Mouse (Mus musculus): ENCODE measurements around the gene Nrxn1.

Nrxn1 gene

DNA sequence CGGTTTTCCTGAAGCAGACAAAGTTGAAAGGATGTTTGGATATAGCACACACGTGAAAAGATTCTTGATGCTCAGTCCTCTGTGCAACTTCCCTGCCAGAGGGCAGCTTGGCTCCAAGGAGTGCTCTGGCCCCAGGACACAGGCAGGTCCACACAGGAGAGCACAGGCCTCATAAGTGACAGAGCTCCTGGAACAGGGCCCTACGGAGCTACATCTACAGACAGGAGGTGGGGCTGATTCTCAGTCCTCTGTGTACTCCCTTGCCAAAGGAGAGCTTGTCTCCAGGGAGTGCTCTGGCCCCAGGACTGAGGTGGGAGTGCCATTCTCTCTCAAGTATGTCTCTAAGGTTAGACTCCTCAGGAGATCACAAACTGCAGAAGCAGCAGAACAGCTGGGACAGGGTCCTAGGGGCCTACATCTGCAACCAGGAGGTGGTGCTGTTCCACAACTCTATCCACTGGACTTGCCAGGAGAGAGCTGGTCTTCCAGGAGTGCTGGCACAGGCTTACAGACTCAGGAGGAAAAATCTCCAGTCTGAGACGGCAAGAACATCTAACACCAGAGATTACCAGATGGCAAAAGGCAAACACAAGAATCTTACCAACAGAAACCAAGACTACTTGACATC, 129.9 kb downstream of the Nrxn1 start:
- DNase-seq, result peak; percentile 87

DNA sequence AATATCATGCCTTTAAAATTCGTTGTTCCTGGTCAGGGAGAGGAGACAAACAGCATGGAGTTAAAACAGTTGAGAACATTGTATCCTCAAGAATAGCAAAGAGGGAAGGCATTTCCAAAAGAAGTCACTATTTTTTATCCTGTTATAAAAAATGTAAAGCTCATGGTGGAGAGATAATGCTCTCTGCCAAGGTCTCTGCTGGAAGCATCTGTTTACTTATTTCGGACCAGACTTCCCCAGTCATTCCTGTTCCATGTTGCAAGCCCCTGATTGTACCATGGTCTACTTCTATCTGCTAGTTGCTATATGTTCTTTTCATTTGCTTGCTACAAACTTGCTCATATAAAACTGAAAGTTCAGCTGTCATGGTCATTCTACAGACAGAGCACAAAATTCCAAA, 137.7 kb downstream of the Nrxn1 start:
- no peak for DNase-seq

DNA sequence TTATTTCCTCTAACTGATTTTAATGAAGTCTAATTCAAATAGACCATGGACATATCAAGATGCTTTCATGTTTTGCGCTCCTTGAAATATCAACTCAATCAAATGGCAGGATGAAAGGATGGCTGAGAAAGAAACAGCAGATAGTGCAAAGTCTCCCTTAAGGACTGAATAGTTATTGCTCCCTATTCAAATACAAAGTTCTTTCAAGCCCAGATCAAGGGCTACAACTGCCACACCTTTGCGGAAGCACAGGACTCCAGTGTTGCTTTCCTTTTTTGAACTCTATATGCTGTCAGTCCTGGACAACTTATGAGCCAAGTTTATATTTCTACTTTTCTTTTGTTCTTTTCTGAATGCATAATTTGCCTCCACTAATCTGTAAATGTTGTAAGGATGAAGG, 157.9 kb downstream of the Nrxn1 start:
- DNase-seq, result no peak

DNA sequence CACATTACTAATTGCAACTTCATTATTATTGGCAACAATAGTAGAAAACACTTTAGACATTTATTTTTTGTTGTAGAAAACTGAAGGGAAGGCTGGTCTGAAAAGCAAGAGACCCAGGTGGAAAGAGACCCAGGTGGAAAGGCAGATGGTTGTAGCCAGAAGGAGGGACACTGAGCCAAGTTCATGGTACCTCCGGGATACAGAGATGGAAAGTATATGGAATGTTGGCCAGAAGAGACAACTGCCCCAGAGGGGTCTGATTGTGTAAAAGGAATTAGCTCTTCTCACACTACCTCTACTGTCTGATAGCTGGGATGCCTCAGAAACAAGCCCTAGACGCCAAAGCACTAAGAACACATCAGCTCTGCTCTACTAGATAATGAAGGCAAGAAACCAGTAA, 179.6 kb downstream of the Nrxn1 start:
- no peak for DNase-seq

DNA sequence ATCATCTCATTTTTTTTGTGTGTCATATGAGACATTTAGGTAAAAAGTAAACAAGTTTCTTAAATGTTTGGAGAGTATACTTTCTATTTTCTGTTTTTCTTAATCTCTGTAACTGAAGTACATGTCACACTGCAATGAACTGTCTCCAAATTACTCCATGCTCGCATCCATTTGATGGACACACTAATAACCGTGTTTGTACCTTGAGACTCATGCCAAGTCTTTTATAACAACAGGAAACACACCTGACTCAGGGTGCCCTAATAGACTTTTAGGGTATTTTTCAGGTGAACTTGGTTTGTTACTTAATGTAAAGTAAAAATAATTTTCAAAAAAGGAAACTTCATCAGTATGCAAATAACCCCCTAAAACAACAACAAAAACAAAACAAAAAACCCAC, 180.1 kb downstream of the Nrxn1 start:
- no peak for DNase-seq

DNA sequence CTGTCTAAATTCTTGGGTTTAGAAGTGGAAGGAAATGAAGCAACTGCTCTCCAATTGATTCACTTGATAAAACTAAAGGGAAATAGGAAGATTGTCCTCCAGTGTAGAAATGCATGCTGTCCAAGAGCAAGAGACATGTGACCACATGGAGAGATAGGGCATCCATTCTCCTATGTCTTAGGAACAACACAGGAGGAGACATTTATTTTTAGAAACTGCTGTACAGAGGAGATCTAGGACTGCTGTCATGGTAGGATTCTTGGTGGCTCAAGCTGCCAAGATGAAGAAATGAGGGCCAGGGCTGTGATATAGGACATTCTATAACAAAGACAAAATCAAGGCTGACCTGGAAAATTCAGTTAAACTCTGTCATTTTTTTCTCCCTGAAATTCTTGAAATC, 180.5 kb downstream of the Nrxn1 start:
- DNase-seq, result no peak

DNA sequence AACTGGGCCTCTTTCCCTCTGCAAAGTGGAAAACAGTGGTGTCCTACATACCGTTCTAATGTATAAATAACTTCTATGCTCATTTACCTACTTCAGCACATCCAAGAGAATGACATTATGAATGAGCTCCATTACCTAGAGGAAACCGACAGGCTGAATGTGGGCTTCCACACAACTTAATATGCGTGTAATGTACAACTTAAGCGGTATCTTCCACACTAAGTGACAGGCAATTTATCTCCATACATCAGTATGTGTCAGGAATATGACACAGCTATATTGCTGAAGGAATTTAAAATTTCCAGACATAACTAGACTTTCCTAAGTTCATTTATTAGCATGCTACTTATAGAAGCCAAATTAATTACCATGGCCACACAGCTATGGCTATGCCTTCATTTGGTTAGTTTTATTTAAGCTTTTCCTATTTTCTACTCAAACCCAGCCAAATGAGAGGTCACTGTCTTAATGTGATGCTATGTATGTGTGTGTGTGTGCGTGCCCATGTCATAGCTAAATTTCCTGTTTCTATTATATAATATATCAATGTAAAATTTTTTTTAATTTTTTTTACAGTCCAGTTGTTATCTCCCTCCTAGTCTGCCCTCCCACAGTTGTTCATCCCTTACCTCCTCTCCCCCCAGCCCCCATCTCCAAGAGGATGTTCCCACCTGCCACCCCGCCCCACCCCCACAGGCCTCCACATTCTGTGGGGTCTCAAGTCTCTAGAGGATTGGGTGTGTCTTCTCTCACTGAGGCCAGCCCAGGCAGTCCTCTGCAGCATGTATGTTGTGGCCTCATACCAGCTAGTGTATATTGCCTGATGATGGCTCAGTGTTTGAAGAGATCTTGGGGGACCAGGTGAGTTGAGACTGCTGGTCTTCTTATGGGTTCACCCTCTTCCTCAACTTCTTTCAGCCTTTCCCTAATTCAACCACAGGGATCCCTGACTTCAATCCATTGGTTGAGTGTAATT, 186.5 kb downstream of the Nrxn1 start:
- no peak for DNase-seq

GRCm38 (mm10) chr17:90905143-90905542, 187.7 kb downstream of the Nrxn1 start:
- no peak for DNase-seq

DNA sequence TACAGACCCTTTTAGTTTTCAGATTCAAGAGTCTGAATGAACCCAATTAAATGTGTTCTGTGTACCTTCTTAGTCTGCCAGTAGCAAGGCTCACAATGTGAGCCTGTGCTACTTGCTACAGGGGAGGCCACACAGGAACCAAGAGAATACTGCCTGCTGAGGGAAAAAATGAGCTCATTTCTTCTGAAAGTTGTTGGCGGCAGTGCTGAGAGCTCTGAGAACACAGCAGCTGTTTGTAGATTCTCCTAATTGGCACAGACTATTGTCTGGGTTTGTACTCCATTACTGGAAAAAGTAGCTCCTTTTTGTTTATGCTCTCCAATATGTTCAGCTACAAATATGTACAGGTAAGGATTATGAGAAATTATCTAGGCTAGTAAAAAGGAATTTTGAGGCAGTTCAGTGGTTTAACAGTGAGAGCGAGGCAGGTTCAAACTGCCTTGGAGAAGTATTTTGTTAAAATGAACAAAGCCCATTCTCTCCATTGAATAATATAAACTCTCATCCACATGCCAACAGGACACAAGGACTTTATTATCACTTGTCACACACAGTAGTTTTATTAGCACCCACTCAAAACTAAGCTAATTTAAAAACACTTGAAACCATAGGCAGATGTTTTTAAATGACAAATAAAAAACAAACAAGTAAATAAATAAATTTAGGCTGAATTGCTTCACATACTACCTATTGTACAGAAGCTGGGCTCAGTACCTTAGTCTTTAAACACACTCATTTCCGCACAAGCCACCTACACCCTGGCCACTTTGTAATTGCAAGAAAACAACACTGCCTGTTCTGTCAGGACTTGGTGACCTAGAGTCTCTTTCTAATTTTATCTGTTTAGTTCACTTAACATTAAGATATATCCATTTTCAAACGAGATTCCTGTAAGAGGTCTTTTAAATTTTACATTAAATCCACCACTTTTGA, 200.3 kb downstream of the Nrxn1 start:
- peak; percentile 93 for DNase-seq

DNA sequence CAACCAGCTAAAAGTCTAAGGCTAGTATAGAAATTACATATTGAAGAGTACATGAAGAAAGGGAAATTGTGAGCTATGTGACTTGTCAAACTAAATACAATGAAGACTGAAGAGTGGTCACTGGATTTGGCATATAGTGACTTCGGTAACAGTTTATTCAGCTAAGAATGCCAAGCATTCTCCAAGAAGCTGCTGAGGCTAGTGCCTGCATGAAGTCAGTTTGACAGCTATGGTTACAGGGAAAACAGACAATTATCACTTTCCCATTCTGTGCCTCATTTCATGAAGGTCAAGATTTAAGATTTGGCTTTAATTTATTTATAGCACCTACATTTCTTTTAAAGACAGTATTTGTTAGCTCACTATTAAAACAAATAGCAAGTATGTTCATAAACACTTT, 201.2 kb downstream of the Nrxn1 start:
- no peak for DNase-seq

- DNase-seq, result no peak
Observed at GRCm38 (mm10) chr17:90857225-90857624, 235.6 kb downstream of the Nrxn1 start.

DNA sequence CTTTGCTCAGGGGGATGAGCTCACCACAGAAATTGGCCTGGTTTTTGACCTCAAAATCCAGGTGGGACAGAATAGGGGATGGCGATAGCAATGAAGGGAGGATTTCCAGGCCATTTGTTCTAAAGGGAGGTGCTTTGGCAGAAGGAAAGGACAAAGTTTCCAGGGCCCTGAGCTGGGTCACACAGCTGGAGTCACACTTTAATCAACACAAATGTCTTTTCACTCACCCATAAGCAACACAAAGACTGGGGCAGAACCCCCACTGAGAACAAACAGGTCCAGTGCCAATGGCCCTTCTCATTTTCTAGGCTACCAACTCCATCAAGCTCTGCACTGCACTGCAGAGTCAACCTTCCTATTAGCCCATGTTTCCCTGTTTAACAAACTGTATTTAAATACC, 249.0 kb downstream of the Nrxn1 start:
- no peak for DNase-seq

GRCm38 (mm10) chr17:90843072-90843611, 249.7 kb downstream of the Nrxn1 start:
- no peak for DNase-seq

DNA sequence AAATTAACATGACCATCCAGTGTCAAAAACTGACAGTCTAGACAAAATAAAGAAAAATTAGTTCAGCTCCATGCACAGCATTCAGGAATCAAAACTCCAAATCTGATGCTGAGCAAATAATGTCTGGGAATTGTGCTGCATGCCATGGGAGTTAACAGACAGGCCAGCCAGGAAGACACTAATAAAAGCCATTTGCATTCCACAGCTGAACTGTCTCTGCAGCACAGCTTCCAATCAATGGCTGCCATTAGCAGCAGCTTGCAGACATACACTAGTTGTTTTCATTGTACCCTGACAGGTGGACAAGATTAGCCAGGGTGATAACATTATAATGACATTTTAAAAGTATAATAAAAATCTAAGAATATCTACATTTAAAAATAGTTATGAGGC, 255.9 kb downstream of the Nrxn1 start:
- DNase-seq, result no peak

DNA sequence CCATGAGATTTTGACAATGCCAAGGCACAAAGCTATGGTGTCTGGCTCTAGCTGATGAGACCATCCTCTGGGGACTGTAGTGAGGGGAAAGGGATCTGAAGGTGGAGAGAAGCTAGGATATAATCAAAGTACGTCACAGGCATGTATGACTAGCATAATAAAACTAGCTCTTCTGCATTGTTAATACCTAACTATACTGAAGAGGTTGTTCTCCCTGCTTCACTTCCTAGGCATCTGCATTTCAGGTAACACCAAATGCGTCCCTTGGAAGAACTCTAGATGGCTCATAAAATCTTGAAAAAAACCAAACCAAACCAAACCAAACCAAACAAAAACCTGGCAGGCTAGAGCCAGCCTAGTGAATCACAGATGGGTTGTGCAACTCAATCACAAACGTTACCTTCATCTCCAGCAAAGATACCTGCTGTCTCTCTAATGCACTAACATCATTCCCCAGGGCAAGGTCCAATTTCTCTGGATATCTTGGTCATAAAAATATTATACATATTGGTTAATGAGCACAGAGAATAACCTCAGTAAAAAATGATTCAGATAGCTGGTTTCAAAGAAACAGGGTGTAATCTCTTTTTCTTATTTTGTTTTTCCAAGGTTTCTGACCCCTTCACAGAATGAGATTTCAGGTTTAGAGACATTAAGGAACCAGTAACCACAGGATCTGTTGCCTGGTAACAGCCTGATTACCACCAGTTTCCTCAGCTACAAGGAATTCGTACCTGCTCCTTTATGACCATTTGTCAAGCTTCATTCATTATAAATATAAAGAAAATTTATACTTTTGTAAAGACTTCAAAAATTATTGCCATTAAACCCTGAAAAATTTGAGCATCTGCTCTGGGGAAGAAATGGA, 256.5 kb downstream of the Nrxn1 start:
- DNase-seq, result no peak

DNA sequence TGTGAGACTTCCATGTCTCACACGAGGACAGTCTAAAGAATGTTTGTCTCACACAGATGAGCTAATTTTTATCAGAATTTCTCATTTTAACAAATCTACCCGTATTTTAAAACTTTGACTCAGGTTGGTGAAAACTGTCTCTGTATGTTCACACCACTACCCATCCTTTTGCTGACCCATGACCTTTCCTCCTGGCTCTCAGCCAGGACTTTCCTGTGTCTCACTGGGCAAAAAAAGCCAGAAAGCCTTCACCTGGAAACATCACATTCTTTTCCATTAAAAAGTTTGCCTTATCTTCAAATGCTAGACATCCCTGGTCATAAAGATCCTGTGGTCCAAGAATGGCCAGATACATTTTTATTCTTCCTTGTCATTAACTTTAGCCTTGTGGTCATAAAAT, 274.5 kb downstream of the Nrxn1 start:
- no peak for DNase-seq

GRCm38 (mm10) chr17:90817898-90818297, 275.0 kb downstream of the Nrxn1 start:
- DNase-seq, result no peak

- peak; percentile 30 for DNase-seq
Observed at GRCm38 (mm10) chr17:90815306-90815705, 277.6 kb downstream of the Nrxn1 start.

- peak; percentile 86 for DNase-seq
Observed at GRCm38 (mm10) chr17:90813760-90814159, 279.1 kb downstream of the Nrxn1 start.

DNA sequence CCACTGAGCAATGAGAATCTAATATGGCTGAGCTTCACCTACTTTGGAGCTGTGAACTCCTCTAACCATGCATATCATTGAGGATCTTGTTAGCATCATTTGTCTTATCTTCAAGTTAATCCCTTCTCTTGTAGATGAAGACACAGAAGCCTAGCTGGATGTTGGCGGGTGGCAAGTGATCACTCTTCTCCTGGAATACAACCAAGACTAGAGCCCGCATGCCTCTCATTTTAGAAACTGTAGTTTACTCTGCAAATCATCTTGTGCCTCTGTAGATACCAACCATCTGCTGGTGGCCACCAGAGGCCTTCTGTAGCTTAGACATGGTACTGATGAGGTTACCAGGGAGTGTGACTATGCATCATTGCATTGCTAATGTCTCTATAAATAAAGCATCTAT, 280.4 kb downstream of the Nrxn1 start:
- no peak for DNase-seq

- DNase-seq, result no peak
Observed at GRCm38 (mm10) chr17:90809197-90810163, 283.4 kb downstream of the Nrxn1 start.
